Mouse (Mus musculus) retina, postnatal 7 days (tissue): Measurements from ENCODE around the gene Lage3.
"Not testable (repeated sequence)": the region's sequence is repeated elsewhere in the genome, so short reads cannot be mapped to it uniquely, and the experiment has no call there.

Experiments used
- DNase-seq: peaks from one replicate; pipeline ENCODE4 v3.0.0-alpha.2; 2012; ENCODE audit warnings: low read depth, low spot score

Lage3 gene

GRCm38 (mm10) chrX:74353467-74353770 lies at the start of gene Lage3:
Gene Lage3 (minus strand): TSS chrX:74353618.
- peak; percentile 72 for DNase-seq

- no peak for DNase-seq
Measured at GRCm38 (mm10) chrX:74400136-74400535, 46.7 kb upstream of the Lage3 start.

- DNase-seq = peak; percentile 63
Measured at GRCm38 (mm10) chrX:74392535-74393443, 39.4 kb upstream of the Lage3 start, which contains the start of the genes Fam3a and Ikbkg. Gene Fam3a (minus strand): TSS chrX:74393272. Gene Ikbkg (plus strand): TSS chrX:74393290.

GRCm38 (mm10) chrX:74388153-74388552 lies 34.7 kb upstream of the Lage3 start:
- DNase-seq = no peak

- DNase-seq = no peak
Measured at GRCm38 (mm10) chrX:74384451-74384850, 31.0 kb upstream of the Lage3 start.

GRCm38 (mm10) chrX:74372888-74373549 lies 19.6 kb upstream of the Lage3 start, which contains the start of the genes Ubl4a and Slc10a3:
Gene Ubl4a (minus strand): TSS chrX:74373218.
Gene Slc10a3 (minus strand): TSS chrX:74373349.
- peak; percentile 58 for DNase-seq

GRCm38 (mm10) chrX:74368209-74368909 lies 14.9 kb upstream of the Lage3 start:
- peak; percentile 35 for DNase-seq

GRCm38 (mm10) chrX:74367512-74367911 lies 14.1 kb upstream of the Lage3 start:
- no peak for DNase-seq

- DNase-seq = no peak
Measured at GRCm38 (mm10) chrX:74359171-74359570, 5.8 kb upstream of the Lage3 start.

- DNase-seq = not testable (repeated sequence)
Measured at GRCm38 (mm10) chrX:74357069-74357468, 3.7 kb upstream of the Lage3 start.

GRCm38 (mm10) chrX:74352645-74353466 lies 562 bp downstream of the Lage3 start:
- no peak for DNase-seq

- DNase-seq = no peak
Measured at GRCm38 (mm10) chrX:74330166-74330930, 23.1 kb downstream of the Lage3 start.

- DNase-seq = no peak
Measured at GRCm38 (mm10) chrX:74329215-74329671, 24.2 kb downstream of the Lage3 start.

GRCm38 (mm10) chrX:74328725-74329161 lies 24.7 kb downstream of the Lage3 start, which contains the start of gene Plxna3:
Gene Plxna3 (plus strand): TSS chrX:74329066.
- peak; percentile 64 for DNase-seq

- DNase-seq = peak; percentile 65
Measured at GRCm38 (mm10) chrX:74312540-74313464, 40.6 kb downstream of the Lage3 start, which contains the start of gene Fam50a. Gene Fam50a (plus strand): TSS chrX:74313033.

- DNase-seq = peak; percentile 78
Measured at GRCm38 (mm10) chrX:74304867-74305700, 48.3 kb downstream of the Lage3 start, which contains the start of gene Gdi1. Gene Gdi1 (plus strand): TSS chrX:74304998.
